Mouse (Mus musculus) E14TG2a.4 (cell line): ENCODE measurements around the gene Ddx51.

Experiments
- H3K27me3 ChIP-seq: 2 replicates; pipeline ENCODE4 v1.6.1; 2014; ENCODE audit warnings: low read length, control low read depth; ENCODE audit not compliant: insufficient read depth
- H3K36me3 ChIP-seq: 2 replicates; pipeline ENCODE4 v1.6.1; 2014; ENCODE audit warnings: low read length, control low read depth; ENCODE audit not compliant: insufficient read depth
- H3K4me1 ChIP-seq: replicated peaks from 2 replicates; pipeline ENCODE4 v1.6.1; 2014; ENCODE audit warnings: low read depth, low read length, control low read depth
- H3K4me3 ChIP-seq: replicated peaks from 2 replicates; pipeline ENCODE4 v1.5.1; 2014; ENCODE audit warnings: mild to moderate bottlenecking, low read length
- H3K9me3 ChIP-seq: 2 replicates; pipeline ENCODE4 v1.6.1; 2014; ENCODE audit warnings: low read length, control low read depth
- CTCF ChIP-seq: conservative IDR thresholded peaks from 2 replicates; pipeline ENCODE4 v1.5.1; 2014; ENCODE audit warnings: low read length
- NANOG ChIP-seq: IDR thresholded peaks from 2 replicates; pipeline ENCODE4 v1.6.1; 2014; ENCODE audit warnings: borderline replicate concordance, low read length, mixed read lengths
- POU5F1 ChIP-seq: IDR thresholded peaks from 2 replicates; pipeline ENCODE4 v1.6.1; 2014; ENCODE audit warnings: low read length, borderline replicate concordance

The Ddx51 gene

GRCm38 (mm10) chr5:110610484-110610883, 42.8 kb upstream of the Ddx51 start:
- Histone ChIP-seq H3K4me3 (no peak overlapping the region), H3K4me1 (no peaks in the 10 kb centered on the region), H3K9me3 (no peaks in the 10 kb centered on the region), H3K27me3 (no peaks in the 10 kb centered on the region; the same call in 1 of the 2 replicates), H3K36me3 (no peaks in the 10 kb centered on the region)
- TF ChIP-seq POU5F1, result no peak
- no peak for TF ChIP-seq CTCF
- TF ChIP-seq NANOG, result no peak

DNA sequence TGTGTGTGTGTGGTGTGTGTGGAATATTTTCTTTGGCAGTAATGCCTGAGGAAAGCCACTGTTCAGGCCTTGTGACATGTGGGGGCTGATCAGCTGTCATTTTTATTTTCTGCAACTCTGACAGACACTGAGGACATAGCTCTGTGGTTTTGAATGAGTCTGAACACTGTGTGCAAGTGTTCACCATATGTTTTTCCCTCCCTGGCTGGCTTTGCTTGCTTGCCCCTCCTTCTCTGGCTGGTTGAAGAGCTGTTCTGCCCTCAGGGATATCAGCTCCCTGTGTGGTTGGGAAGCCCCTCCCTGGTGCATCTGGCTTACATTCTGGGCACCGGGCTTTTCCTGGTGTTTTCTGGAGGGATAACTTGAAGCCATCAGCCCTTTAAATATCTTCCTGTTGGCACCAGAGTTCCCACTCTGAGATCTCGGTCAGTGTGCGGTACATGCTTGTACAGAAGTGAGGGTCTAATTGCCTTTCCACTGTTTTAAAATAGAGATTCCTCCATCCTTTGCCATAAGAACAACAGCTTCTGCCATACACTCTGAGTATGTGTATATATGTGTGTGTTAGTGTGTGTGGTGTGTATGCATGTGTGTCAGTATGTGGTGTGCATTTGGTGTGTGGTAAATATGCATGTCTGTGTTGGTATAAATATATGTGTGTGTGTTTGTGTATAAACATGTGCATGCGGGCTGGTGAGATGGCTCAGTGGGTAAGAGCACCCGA, 41.7 kb upstream of the Ddx51 start:
- TF ChIP-seq NANOG (no peak), CTCF (no peak), POU5F1 (no peak)
- no peaks in the 10 kb centered on the region for H3K4me1 ChIP-seq
- H3K4me3 ChIP-seq, result no peak overlapping the region
- H3K27me3 ChIP-seq, result no peaks in the 10 kb centered on the region; the same call in 1 of the 2 replicates
- no peaks in the 10 kb centered on the region for H3K9me3 ChIP-seq
- no peaks in the 10 kb centered on the region for H3K36me3 ChIP-seq

DNA sequence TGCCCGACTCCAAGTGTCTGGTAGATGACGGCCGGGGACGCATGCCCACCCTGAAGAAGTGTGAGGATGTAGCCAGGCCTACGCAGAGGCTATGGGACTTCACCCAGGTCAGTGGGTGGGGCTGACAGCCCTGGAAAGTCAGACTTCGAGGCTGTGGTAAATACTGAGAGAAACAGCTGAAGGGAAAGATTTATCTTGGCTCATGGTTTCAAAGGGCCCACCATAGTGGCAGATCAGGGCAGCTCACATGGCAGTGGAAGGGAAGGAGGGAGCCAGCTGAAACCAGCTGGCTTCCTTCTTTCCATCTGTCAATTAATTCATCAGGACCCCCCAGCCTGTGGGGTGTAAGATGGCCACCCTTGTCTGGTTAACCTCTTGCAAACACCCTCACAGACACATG, 34.0 kb upstream of the Ddx51 start:
- H3K9me3 ChIP-seq, result no peaks in the 10 kb centered on the region
- peaks cover 8% of the 10 kb centered on the region for H3K4me1 ChIP-seq
- no peak overlapping the region for H3K4me3 ChIP-seq
- H3K36me3 ChIP-seq, result no peaks in the 10 kb centered on the region
- TF ChIP-seq NANOG, result no peak
- no peak for TF ChIP-seq POU5F1
- H3K27me3 ChIP-seq, result peaks cover 8% of the 10 kb centered on the region; the same call in 1 of the 2 replicates

GRCm38 (mm10) chr5:110624319-110624718, 28.9 kb upstream of the Ddx51 start:
- peaks cover 23% of the 10 kb centered on the region for H3K27me3 ChIP-seq
- no peaks in the 10 kb centered on the region for H3K36me3 ChIP-seq
- no peak for TF ChIP-seq POU5F1
- no peak for TF ChIP-seq NANOG
- no peak for TF ChIP-seq CTCF
- H3K4me1 ChIP-seq, result peaks cover 20% of the 10 kb centered on the region
- no peak overlapping the region for H3K4me3 ChIP-seq
- no peaks in the 10 kb centered on the region for H3K9me3 ChIP-seq

DNA sequence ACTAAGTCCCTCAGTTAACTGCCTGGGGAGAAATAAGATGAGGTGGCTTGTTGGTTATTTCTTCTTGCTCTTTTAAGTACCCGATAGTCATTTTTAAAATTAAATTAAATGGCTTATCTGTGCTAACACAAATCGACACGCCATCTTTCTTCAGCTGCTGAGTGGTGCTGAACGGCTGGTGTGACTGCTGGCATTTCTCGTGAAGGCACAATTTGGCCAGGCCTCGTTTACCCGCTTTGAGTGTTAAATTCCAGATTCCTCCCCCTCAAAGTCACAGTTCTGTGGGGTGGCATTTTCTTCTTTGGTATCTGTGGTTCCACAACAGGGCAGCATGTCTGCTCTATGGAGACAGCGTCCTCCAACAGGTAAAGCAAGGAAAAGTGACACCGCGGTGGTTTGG, 25.9 kb upstream of the Ddx51 start:
- Histone ChIP-seq H3K9me3 (no peaks in the 10 kb centered on the region), H3K4me1 (peaks cover 12% of the 10 kb centered on the region), H3K4me3 (no peak overlapping the region), H3K36me3 (no peaks in the 10 kb centered on the region), H3K27me3 (peaks cover 23% of the 10 kb centered on the region)
- TF ChIP-seq POU5F1 (no peak), NANOG (no peak), CTCF (no peak)

- Histone ChIP-seq H3K9me3 (no peaks in the 10 kb centered on the region), H3K4me1 (peaks cover 12% of the 10 kb centered on the region), H3K27me3 (peaks cover 23% of the 10 kb centered on the region), H3K36me3 (no peaks in the 10 kb centered on the region), H3K4me3 (peak overlapping the region; percentile 74)
- TF ChIP-seq NANOG (no peak), CTCF (no peak), POU5F1 (no peak)
Measured at GRCm38 (mm10) chr5:110628156-110628555, 25.1 kb upstream of the Ddx51 start.

GRCm38 (mm10) chr5:110629525-110630120, 23.6 kb upstream of the Ddx51 start:
- TF ChIP-seq CTCF, result no peak
- TF ChIP-seq POU5F1, result no peak
- TF ChIP-seq NANOG, result no peak
- H3K9me3 ChIP-seq, result no peaks in the 10 kb centered on the region

GRCm38 (mm10) chr5:110635951-110636707, 17.1 kb upstream of the Ddx51 start:
- H3K4me1 ChIP-seq, result peaks cover 9% of the 10 kb centered on the region
- H3K4me3 ChIP-seq, result no peak overlapping the region
- H3K27me3 ChIP-seq, result 0 out of 2 replicates have a peak, but pooled peaks cover 9% of the 10 kb centered on the region
- TF ChIP-seq CTCF, result peak; percentile 76
- TF ChIP-seq POU5F1, result no peak
- H3K9me3 ChIP-seq, result 0 out of 2 replicates have a peak, but pooled peaks cover 2% of the 10 kb centered on the region
- no peaks in the 10 kb centered on the region for H3K36me3 ChIP-seq

More at GRCm38 (mm10) chr5:110629525-110630120, 23.6 kb upstream of the Ddx51 start:
- H3K36me3 ChIP-seq, result no peaks in the 10 kb centered on the region
- peaks cover 12% of the 10 kb centered on the region for H3K4me1 ChIP-seq
- peaks cover 26% of the 10 kb centered on the region for H3K27me3 ChIP-seq
- no peak overlapping the region for H3K4me3 ChIP-seq
